Mouse (Mus musculus) thymus, postnatal 14 days (tissue): ENCODE data around the gene Rab10.

Source experiments
- DNase-seq: peaks from one replicate; pipeline ENCODE4 v3.0.0; 2021

Rab10 gene

DNA sequence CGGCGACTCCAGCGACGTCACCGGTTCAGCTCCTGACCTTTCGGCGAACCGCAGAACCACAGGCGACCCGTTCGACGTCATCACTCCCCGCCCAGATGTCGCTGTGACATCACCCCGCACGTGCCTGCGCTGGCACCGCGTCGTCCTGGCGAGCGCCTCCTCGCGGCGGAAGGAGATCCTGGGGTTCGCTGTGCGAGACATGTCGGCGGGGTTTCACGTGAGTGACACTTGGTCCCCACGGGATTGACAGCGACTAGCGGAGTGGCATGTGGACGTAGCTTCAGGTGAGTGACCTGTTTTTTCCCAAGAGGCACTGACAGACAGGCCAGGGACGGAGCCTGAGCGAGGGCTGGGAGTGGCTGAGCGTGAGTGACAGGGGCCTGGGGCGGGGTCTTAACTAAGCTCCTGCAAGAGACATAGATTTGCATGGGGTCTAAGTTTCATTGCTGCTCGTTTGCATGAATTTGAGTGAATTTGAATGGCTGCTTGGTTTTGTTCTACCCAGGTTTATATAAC is 74.1 kb downstream of the Rab10 start:
- peak; percentile 96 for DNase-seq

DNA sequence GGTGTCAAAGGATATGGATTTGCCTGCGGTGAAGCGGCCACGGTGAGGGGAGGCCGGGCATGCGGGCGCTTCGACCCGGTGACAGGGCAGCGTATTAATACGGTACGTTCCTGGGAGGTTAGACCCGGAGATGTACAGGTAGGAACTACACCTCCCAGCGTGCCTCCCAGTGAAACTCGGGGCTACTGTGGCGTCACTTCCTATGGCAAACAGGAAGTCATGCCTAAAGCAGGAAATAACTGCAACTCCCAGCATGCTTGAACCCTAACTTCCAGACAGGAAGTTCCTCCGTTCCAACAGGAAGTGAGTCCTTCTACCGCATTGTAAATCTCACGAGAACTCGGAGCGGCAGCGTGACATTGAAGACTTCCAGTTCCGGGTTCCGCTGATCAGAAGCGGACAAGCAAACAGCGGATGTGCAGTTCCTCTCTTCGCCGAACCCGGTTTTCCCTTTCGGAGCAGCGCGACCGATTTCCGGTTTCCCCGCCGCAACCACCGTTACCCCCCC is 74.6 kb downstream of the Rab10 start:
- DNase-seq: peak; percentile 89

DNA sequence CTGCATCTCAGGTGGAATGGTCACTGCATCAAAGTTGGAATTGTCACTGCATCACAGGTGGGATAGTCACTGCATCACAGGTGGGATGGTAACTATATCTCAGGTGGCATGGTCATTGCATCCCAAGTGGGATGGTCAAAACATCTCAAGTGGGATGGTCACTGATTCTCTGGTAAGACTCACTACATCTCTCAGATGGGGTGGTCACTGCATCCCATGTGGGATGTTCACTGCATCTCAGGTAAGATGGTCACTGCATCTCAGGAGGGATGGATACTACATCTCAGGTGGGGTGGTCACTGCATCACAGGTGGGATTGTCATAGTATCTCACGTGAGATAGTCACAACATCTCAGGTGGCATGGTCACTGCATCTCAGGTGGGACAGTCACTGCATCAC is 75.7 kb downstream of the Rab10 start:
- DNase-seq: no peak

DNA sequence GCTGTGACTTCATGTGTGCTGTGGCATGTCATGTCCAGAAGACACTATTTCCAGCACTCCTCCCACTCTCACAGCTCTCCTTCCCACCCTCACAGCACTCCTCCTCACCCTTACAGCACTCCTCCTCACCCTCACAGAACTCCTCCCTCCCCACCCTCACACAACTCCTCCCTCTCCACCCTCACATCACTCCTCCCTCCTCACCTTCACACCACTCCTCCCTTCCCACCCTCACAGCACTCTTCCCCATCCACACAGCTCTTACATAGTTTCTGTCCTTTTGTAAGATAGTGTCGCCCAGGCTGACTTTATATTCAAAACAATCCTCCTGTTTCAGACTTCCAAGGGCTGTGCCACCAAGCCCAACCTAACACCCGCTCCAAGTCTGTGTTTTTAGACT is 86.4 kb downstream of the Rab10 start:
- no peak for DNase-seq

DNA sequence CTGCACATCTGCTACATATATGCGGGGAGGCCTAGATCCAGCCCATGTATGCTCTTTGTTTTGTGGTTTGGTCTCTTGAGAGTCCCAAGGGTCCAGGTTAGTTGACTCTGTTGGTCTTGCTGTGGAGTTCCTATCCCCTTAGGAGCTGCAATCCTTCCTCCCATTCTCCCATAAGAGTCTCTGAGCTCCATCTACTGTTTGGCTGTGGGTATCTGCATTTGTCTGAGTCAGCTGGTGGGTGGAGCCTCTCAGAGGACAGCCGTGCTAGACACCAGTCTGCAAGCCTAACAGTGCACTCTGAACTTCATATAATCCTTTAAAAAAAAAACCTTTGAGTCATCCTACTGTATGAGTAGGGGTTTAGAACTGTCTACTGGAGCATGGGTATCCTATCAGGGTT is 99.6 kb downstream of the Rab10 start:
- no peak for DNase-seq

DNA sequence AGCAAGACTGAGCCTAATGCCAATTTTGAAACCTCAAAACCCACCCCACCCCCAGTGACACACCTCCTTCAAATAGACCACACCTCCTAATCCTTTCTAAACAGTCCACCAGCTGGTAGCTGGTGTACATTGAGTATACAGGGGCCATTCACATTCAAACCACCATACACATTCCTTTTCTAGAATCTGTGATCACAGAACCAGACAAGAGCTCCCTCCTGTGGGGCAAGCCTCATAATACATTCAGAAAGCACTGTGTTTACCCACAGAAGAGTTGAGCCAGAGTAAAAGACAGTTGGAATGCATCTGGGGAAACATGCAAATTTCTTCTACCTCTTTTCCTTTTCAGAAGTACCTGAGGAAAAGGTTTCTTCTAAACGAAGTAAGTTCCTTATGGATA is 100.6 kb downstream of the Rab10 start:
- DNase-seq: no peak
